Mouse (Mus musculus) testis, postnatal 10 days (tissue): ENCODE results near the gene Trp53bp2.

Source experiments
- DNase-seq: peaks from one replicate; pipeline ENCODE4 v3.0.0; 2021; ENCODE audit warnings: low spot score

Gene Trp53bp2

DNA sequence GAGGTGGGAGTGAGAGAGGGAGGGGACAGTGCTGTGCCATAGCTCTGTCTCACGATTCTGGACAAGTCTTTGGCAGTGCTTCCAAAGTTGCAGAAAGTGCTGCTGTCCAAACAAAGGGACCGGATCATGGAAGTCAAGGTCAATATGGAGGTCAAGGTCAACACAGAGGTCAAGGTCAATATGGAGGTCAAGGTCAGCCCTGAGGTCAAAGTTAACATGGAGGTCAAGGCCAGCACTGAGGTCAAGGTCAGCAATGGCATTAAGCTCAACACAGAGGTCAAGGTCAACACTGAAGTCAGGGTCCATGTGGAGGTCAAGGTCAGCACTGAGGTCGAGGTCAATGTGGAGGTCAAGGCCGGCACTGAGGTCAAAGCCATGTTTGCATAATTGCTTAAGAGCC is 91.9 kb downstream of the Trp53bp2 start:
- DNase-seq, result peak; percentile 56

DNA sequence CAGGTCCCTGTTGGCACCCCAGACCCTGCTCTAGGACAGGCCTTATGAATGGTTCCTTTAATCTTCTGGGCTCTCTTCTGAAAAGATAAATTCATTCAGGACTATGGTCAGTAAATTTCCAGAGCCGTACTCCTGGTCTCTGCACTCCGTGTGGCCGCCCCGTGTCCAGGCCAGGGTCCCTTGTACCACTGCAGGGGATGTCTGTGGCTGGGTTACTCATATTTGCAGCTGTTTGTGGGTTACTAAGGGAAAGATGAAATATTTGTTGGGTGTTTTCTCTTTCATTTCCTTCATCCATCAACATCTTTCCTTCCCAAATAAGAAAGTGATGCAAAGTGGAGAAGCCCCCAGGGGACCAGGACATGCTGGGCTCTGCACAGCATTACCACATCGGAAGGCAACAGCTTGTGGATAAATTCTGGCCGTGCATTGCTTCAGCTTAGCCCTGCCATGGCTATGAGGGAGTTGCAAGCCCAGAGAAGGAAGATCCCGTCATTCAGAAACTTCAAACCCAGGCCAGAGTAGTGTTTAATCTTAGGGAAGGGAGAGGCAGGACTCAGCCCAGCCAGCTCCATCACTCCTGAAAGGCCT is 92.9 kb downstream of the Trp53bp2 start:
- DNase-seq, result no peak

DNA sequence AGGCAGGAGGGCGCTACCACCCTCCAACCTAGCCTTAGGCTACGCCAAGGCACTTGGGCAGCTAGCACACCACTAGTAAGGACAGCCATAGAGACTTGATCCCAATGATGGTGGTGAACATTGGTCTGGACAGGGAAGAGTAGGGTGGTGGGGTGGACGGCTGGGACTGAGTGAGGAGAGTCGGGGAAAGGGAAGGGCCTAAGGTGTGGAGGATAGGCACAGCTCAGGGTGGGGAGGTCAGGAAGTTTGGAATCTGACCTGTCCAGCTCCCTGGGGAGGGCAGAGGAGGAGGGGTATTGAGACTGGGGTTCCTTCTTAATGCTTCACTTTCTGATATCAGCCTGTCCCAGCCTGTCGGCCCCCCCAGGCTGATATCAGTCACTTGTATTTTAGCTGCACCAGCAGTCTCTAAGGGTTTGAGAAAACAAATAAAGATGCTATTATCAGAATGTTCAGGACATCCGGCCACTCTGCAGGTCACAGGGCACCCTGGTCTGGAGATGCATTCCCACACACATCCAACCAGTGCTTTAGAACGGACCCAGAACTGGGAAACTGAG is 93.6 kb downstream of the Trp53bp2 start:
- no peak for DNase-seq

DNA sequence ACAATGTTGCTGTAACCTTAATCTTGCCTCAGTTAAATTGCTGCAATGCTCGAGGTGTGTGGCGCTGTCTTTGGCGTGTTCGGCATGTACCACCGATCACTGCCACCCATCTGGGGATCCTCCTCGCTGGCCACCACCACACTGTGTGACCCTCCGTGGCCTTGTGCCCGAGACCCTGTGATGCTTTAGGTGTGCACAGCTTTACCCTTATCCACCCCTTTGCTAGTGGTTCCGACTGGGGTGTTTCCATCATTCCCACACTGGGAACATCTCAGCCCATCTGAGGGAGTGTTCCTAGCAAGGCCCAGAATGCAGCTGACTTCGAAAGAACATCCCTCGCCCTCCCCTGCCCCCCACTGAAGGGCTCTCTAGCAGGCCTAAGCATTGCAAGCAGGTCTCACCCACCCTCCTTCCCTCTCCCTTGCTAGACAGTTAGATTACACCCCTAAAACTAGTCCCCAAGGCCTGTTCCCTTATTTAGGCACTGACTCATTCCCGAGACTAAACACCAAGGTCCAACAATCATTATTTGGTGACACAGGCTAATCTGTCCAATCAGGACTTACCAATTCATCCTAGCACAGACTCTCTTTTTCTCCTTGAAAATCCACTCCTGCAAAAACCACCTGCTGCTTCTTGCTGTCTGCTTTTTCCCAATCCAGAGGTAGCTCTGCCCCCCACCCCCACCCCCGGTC is 94.4 kb downstream of the Trp53bp2 start:
- DNase-seq, result no peak

- DNase-seq, result peak; percentile 69
These were observed 95.3 kb downstream of the Trp53bp2 start for GRCm38 (mm10) chr1:182504223-182504622.

GRCm38 (mm10) chr1:182505291-182505690 is 96.3 kb downstream of the Trp53bp2 start:
- DNase-seq, result no peak

GRCm38 (mm10) chr1:182506229-182506986 is 97.4 kb downstream of the Trp53bp2 start:
- no peak for DNase-seq

GRCm38 (mm10) chr1:182509110-182509797 is 100.3 kb downstream of the Trp53bp2 start:
- DNase-seq, result no peak

GRCm38 (mm10) chr1:182511073-182511472 is 102.1 kb downstream of the Trp53bp2 start:
- no peak for DNase-seq

DNA sequence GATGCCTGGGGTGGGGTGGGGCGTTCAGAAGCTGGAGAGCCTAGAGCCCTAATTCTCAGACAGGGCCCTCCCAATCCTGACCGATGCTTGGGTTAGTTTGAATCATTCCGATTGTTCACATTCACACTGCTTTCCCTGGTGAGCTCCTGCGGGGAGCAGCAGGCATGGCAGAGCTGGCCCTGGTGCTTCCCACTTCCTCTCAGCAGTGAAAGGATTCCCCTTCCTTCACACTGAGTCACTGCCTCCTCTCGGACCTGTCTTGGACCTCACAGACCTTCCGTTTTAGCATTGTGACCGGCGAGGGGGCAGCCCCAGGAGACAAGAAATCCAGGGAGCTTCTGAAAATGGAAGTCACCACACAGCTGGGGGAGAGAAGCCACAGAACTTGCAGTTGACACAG is 102.8 kb downstream of the Trp53bp2 start:
- no peak for DNase-seq
